Mouse (Mus musculus): ENCODE measurements at regions not wholly inside any gene's neighbourhood (a gene's known extent, or its start where the extent isn't known, plus 50 kb on each side); places are given as distances from the start of the nearest gene placed in this dataset.

GRCm38 (mm10) chr9:60931290-60931689, 136.9 kb downstream of the Uaca start:
- no peak overlapping the region for H3K4me3 ChIP-seq (ENCODE audit: insufficient read depth in 1 of 2, low read depth in 1 of 2, low read length in 2 of 2, poor library complexity in 1 of 2, severe bottlenecking in 1 of 2)
- DNase-seq (ENCODE audit: low read depth, low spot score) = no peak
- H3K27ac ChIP-seq (ENCODE audit: insufficient read depth, low read depth, low read length, poor library complexity, severe bottlenecking) = no peak overlapping the region
- TF ChIP-seq ZNF384 (IDR thresholded peaks at IDR 0.05; ENCODE audit: low read depth, low read length) (no peak), CHD2 (IDR thresholded peaks at IDR 0.05; ENCODE audit: low read depth, low read length) (no peak), HCFC1 (IDR thresholded peaks at IDR 0.05; ENCODE audit: borderline replicate concordance, insufficient read depth, low read length) (no peak), MAFK (IDR thresholded peaks at IDR 0.05; ENCODE audit: insufficient read depth, low read depth, low read length) (no peak), ZC3H11A (IDR thresholded peaks at IDR 0.05; ENCODE audit: borderline replicate concordance, low read depth, low read length) (no peak)
- in situ Hi-C loops (cut with MboI; ENCODE audit: low sequenced_read_pairs in 2 of 2, unreplicated experiment in 2 of 2) = no loop called here
- no peaks in the 10 kb centered on the region for H3K36me3 ChIP-seq (ENCODE audit: control insufficient read depth, insufficient read depth, low read length, poor library complexity, severe bottlenecking)
- no peaks in the 10 kb centered on the region for H3K4me1 ChIP-seq (ENCODE audit: control insufficient read depth in 2 of 2, insufficient read depth in 2 of 2, low read length in 2 of 2, poor library complexity in 1 of 2)
- H3K9me3 ChIP-seq (ENCODE audit: control insufficient read depth, insufficient read depth, low read depth, low read length) = no peaks in the 10 kb centered on the region
- H3K9ac ChIP-seq (ENCODE audit: insufficient read depth, low read depth, low read length, poor library complexity, severe bottlenecking) = no peak overlapping the region

DNA sequence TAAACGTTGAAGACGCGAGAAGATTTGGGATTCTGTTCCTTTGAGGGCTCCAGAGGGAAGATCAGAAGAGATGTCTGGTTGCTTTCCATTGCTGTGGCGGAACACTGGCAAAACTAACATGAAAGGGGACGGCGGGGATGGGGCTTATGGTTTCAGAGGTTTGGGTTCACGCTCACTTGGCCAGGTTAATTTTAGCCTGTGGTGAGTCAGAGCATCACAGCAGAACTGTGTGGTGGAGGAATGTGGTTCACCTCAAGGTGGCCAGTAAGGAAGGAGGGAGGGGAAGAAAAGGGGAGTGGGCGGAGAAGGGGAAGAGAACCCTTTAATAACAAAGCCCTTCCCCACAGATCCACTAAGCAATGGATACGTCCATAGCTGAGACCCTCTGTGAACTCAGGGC, 142.6 kb downstream of the Uaca start:
- in situ Hi-C loops (cut with MboI; ENCODE audit: low sequenced_read_pairs in 2 of 2, unreplicated experiment in 2 of 2) = no loop called here
- Histone ChIP-seq H3K36me3 (ENCODE audit: control insufficient read depth, insufficient read depth, low read length, poor library complexity, severe bottlenecking) (no peaks in the 10 kb centered on the region), H3K9me3 (ENCODE audit: control insufficient read depth, insufficient read depth, low read depth, low read length) (no peaks in the 10 kb centered on the region), H3K27ac (ENCODE audit: insufficient read depth, low read depth, low read length, poor library complexity, severe bottlenecking) (no peak overlapping the region), H3K4me1 (ENCODE audit: control insufficient read depth in 2 of 2, insufficient read depth in 2 of 2, low read length in 2 of 2, poor library complexity in 1 of 2) (no peaks in the 10 kb centered on the region), H3K9ac (ENCODE audit: insufficient read depth, low read depth, low read length, poor library complexity, severe bottlenecking) (no peak overlapping the region), H3K4me3 (ENCODE audit: insufficient read depth in 1 of 2, low read depth in 1 of 2, low read length in 2 of 2, poor library complexity in 1 of 2, severe bottlenecking in 1 of 2) (no peak overlapping the region)
- no peak for DNase-seq (ENCODE audit: low read depth, low spot score)
- TF ChIP-seq CHD2 (IDR thresholded peaks at IDR 0.05; ENCODE audit: low read depth, low read length) (no peak), ZC3H11A (IDR thresholded peaks at IDR 0.05; ENCODE audit: borderline replicate concordance, low read depth, low read length) (no peak), ZNF384 (IDR thresholded peaks at IDR 0.05; ENCODE audit: low read depth, low read length) (no peak), MAFK (IDR thresholded peaks at IDR 0.05; ENCODE audit: insufficient read depth, low read depth, low read length) (no peak), HCFC1 (IDR thresholded peaks at IDR 0.05; ENCODE audit: borderline replicate concordance, insufficient read depth, low read length) (no peak)

DNA sequence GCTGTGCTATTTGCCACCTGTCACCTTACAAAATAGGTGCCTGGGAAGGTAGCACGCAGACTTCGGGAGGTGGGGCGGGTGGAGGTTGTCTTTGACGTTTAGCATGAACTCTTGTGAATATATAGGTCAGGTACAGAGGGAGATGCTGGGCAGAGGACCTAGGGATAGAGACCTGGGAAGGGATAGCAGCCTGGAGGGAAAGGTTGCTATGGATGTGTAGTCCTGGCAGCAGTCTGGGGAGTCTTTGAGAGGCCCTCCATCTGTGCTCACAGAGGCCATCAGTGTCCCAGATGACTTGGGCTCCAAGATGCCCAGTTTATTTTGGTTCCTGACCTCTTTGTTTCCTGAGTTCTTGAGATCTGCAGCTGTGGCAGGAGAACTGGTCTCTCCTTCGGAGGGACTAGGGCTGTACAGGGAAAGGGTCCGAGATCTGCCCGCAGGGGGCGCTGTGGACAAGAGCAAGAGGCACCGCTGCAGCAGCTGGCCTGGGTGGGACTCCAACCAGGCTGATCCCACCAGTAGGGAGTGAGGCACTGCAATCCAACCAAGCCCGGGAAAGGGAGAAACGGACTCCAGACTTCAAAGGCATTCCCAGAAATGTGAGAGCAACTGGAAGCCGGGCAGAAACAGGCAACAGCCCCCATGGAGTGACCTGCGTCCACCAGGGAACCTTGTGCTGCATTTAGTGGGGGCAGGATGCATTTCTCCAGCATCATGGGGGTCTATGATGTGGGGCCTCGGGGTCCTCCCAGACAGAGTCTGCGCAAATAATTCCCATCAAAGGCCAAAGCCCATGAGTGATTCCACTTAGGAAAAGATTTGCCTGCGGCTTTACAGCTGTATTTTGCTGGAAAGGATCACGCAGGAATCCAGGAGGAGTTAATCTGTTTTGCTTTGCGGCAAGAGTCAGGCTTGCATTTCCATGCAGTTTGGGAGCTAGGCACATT, 145.8 kb downstream of the Uaca start:
- in situ Hi-C loops (cut with MboI; ENCODE audit: low sequenced_read_pairs in 2 of 2, unreplicated experiment in 2 of 2) = no loop called here
- no peak overlapping the region for H3K9ac ChIP-seq (ENCODE audit: insufficient read depth, low read depth, low read length, poor library complexity, severe bottlenecking)
- no peak overlapping the region for H3K4me3 ChIP-seq (ENCODE audit: insufficient read depth in 1 of 2, low read depth in 1 of 2, low read length in 2 of 2, poor library complexity in 1 of 2, severe bottlenecking in 1 of 2)
- peak; percentile 79 for DNase-seq (ENCODE audit: low read depth, low spot score)
- no peaks in the 10 kb centered on the region for H3K9me3 ChIP-seq (ENCODE audit: control insufficient read depth, insufficient read depth, low read depth, low read length)
- TF ChIP-seq ZC3H11A (IDR thresholded peaks at IDR 0.05; ENCODE audit: borderline replicate concordance, low read depth, low read length) = peak; percentile 61; the same call in 1 of the 2 replicates
- TF ChIP-seq HCFC1 (IDR thresholded peaks at IDR 0.05; ENCODE audit: borderline replicate concordance, insufficient read depth, low read length) = no peak
- no peak for TF ChIP-seq MAFK (IDR thresholded peaks at IDR 0.05; ENCODE audit: insufficient read depth, low read depth, low read length)
- H3K36me3 ChIP-seq (ENCODE audit: control insufficient read depth, insufficient read depth, low read length, poor library complexity, severe bottlenecking) = no peaks in the 10 kb centered on the region
- no peak overlapping the region for H3K27ac ChIP-seq (ENCODE audit: insufficient read depth, low read depth, low read length, poor library complexity, severe bottlenecking)
- H3K4me1 ChIP-seq (ENCODE audit: control insufficient read depth in 2 of 2, insufficient read depth in 2 of 2, low read length in 2 of 2, poor library complexity in 1 of 2) = no peaks in the 10 kb centered on the region

DNA sequence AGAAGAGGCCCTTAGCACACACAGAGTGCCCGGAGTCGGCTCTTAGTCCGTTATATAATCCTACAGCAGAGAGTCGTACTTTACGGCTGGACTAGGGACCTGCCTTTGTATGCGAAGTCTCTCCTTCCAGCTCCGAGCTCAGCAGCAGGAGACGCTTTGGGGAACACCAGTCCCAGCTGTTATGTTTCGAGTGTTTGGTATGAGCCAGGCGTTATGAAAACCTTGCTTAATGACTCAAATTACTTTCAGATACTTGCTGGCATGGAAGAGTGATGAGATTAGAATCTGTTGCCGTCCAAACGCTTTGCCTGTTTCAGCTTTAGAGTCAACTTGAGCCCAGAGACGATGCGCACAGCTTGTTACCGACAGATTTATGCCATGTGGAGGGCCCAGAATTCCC, 153.0 kb downstream of the Uaca start:
- no peak overlapping the region for H3K9ac ChIP-seq (ENCODE audit: insufficient read depth, low read depth, low read length, poor library complexity, severe bottlenecking)
- no peak overlapping the region for H3K27ac ChIP-seq (ENCODE audit: insufficient read depth, low read depth, low read length, poor library complexity, severe bottlenecking)
- no peaks in the 10 kb centered on the region for H3K9me3 ChIP-seq (ENCODE audit: control insufficient read depth, insufficient read depth, low read depth, low read length)
- in situ Hi-C loops (cut with MboI; ENCODE audit: low sequenced_read_pairs in 2 of 2, unreplicated experiment in 2 of 2) = no loop called here
- H3K4me3 ChIP-seq (ENCODE audit: insufficient read depth in 1 of 2, low read depth in 1 of 2, low read length in 2 of 2, poor library complexity in 1 of 2, severe bottlenecking in 1 of 2) = no peak overlapping the region
- H3K4me1 ChIP-seq (ENCODE audit: control insufficient read depth in 2 of 2, insufficient read depth in 2 of 2, low read length in 2 of 2, poor library complexity in 1 of 2) = no peaks in the 10 kb centered on the region
- no peaks in the 10 kb centered on the region for H3K36me3 ChIP-seq (ENCODE audit: control insufficient read depth, insufficient read depth, low read length, poor library complexity, severe bottlenecking)
- no peak for DNase-seq (ENCODE audit: low read depth, low spot score)
- no peak for TF ChIP-seq ZNF384 (IDR thresholded peaks at IDR 0.05; ENCODE audit: low read depth, low read length)
- no peak for TF ChIP-seq MAFK (IDR thresholded peaks at IDR 0.05; ENCODE audit: insufficient read depth, low read depth, low read length)
- TF ChIP-seq HCFC1 (IDR thresholded peaks at IDR 0.05; ENCODE audit: borderline replicate concordance, insufficient read depth, low read length) = no peak
- TF ChIP-seq ZC3H11A (IDR thresholded peaks at IDR 0.05; ENCODE audit: borderline replicate concordance, low read depth, low read length) = no peak
- no peak for TF ChIP-seq CHD2 (IDR thresholded peaks at IDR 0.05; ENCODE audit: low read depth, low read length)

Data from ES-E14 (cell line).